Mouse (Mus musculus) G1E (cell line): ENCODE measurements at regions not wholly inside any gene's neighbourhood (a gene's known extent, or its start where the extent isn't known, plus 50 kb on each side); places are given as distances from the start of the nearest gene placed in this dataset.

Experiments
- CTCF ChIP-seq: IDR thresholded peaks from 2 replicates; pipeline ENCODE4 v1.5.1; 2012; ENCODE audit warnings: low read depth, low read length, inconsistent platforms, mixed read lengths
- GATA1 ChIP-seq: IDR thresholded peaks from 2 replicates; pipeline ENCODE4 v1.6.1; 2012; ENCODE audit warnings: borderline replicate concordance, low read length, inconsistent platforms, mixed read lengths
- GATA2 ChIP-seq: IDR thresholded peaks from 2 replicates; pipeline ENCODE4 v1.6.1; 2012; ENCODE audit warnings: low read depth, low read length, inconsistent platforms, borderline replicate concordance
- POLR2AphosphoS5 ChIP-seq: IDR thresholded peaks from 2 replicates; pipeline ENCODE4 v1.6.1; 2012; ENCODE audit warnings: low read depth, low read length, inconsistent platforms; ENCODE audit not compliant: insufficient replicate concordance
- TAL1 ChIP-seq: conservative IDR thresholded peaks from 2 replicates; pipeline ENCODE4 v1.6.1; 2012; ENCODE audit warnings: low read depth, low read length, inconsistent platforms, mixed read lengths

GRCm38 (mm10) chr9:22962269-22962815 lies 260.5 kb upstream of the Bmper start:
- TF ChIP-seq GATA2 (no peak), CTCF (no peak), GATA1 (no peak), POLR2AphosphoS5 (no peak), TAL1 (no peak)
